Mouse (Mus musculus) kidney, adult 2 months (tissue): Measurements from ENCODE around the gene Cmtm5. TPM values are rescaled to one million over a fixed set of nuclear protein-coding genes. Genes with fewer than 3 reads are reported as not detected.

Experiments
- DNase-seq: peaks from one replicate; pipeline ENCODE4 v3.0.0; 2021
- H3K27ac ChIP-seq: fragments of 200-500 bp; 2 replicates; pipeline ENCODE4 v1.5.1; 2012; ENCODE audit warnings: low read depth, low read length, control low read depth, inconsistent platforms; ENCODE audit not compliant: insufficient read depth
- H3K27me3 ChIP-seq: fragments of 200-500 bp; replicated peaks from 2 replicates; pipeline ENCODE4 v1.6.1; 2012; ENCODE audit warnings: mild to moderate bottlenecking, moderate library complexity, low read length, inconsistent platforms; ENCODE audit not compliant: control insufficient read depth, insufficient read depth
- H3K36me3 ChIP-seq: fragments of 200-500 bp; 2 replicates; pipeline ENCODE4 v1.6.1; 2012; ENCODE audit warnings: mild to moderate bottlenecking, moderate library complexity, low read length, inconsistent platforms; ENCODE audit not compliant: control insufficient read depth, insufficient read depth
- H3K4me1 ChIP-seq: fragments of 200-500 bp; 2 replicates; pipeline ENCODE4 v1.6.1; 2011; ENCODE audit warnings: low read length; ENCODE audit not compliant: control insufficient read depth, insufficient read depth
- H3K4me3 ChIP-seq: fragments of 200-500 bp; 2 replicates; pipeline ENCODE4 v1.5.1; 2011; ENCODE audit warnings: mild to moderate bottlenecking, low read depth, low read length, control low read depth; ENCODE audit not compliant: insufficient read depth
- CTCF ChIP-seq: fragments of 200-500 bp; conservative IDR thresholded peaks from 2 replicates; pipeline ENCODE4 v1.5.1; 2011; ENCODE audit warnings: low read depth, mild to moderate bottlenecking, control low read depth, low read length, moderate library complexity, mixed read lengths; ENCODE audit not compliant: insufficient read depth, insufficient read length
- POLR2A ChIP-seq: fragments of 200-500 bp; IDR thresholded peaks from one replicate; pipeline ENCODE4 v1.6.1; 2011; ENCODE audit warnings: low read depth, low read length, control low read depth
- WGBS: fragments of 180-500 bp; shearing (Covaris S2); methylation state at CpG from one replicate; pipeline ENCODE4 v1.1.7; 2018; 5-methylcytosine and 5-hydroxymethylcytosine counted together
- polyA plus RNA-seq: library from polyadenylated mRNA; depleted of rRNA; stranded (reverse); fragments of >200 nt; gene quantifications from 2 replicates; pipeline ENCODE4 v1.2.3, GENCODE M21; 2012

Cmtm5 gene
- polyA plus RNA-seq, 1 experiment = 0.59 TPM

DNA sequence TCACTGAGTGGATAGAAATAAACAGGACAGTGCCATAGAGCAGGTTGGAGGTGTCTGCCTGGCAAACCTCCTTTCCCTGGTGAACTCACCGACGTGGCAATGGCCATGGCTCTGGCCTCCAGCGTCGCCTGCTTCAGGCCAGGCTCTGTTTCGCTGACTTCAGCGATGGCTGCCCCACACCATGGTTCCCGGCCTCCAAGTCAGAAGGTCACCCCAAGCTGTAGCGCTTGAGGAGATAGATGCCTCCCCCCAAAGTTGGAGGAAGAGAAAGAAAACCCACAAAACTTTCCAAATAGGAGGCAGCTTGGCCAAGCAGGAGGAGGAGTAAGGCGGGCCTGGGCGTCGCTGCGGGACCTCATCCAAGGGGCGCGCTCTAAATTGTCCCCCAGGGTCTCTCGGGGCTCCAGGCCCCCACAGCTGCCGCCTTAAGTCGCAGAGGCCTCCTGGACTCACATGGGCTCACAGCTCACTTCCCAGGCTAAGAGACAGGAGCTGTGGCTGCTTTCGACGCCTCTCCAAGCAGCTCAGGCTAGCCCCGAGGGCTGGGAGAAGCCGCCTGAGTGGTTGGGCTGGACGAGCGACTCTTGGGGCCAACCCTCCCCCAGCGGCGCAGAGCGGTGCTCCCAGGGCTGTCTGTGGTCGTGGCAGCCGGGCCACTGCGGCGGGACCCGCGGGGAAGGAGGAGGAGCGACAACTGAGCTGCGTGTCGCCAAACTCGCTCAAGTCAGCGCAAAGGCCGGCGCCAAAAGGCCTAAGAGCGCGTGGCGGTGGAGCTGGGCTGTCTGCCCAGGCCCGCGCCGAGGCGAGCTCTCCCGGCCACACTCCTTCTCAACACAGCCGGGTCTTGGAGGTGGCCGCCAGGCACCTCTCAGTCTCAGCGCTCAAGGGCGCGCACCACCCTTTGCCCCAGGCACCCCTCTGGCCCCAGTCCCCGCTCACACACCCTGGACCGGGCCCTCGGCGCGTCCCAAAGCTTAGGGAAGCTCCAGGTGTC is 10.4 kb upstream of the Cmtm5 start, which contains the start of gene Efs:
TSS of gene Efs (minus strand) at position 778 of the 994 bp plus-strand sequence.
- H3K4me3 ChIP-seq = peak within 1 kb of the TSS; percentile 41
- TF ChIP-seq POLR2A (no peak), CTCF (no peak)
- no peaks in the 10 kb centered on the region for H3K36me3 ChIP-seq
- 0 out of 2 replicates have a peak, but pooled peaks cover 1% of the 10 kb centered on the region for H3K27me3 ChIP-seq
- H3K4me1 ChIP-seq = no peaks in the 10 kb centered on the region
- no peak within 1 kb of the TSS for H3K27ac ChIP-seq
- DNase-seq = peak; percentile 61
- WGBS = 12% methylated on average over 57 of the region's 57 CpGs

DNA sequence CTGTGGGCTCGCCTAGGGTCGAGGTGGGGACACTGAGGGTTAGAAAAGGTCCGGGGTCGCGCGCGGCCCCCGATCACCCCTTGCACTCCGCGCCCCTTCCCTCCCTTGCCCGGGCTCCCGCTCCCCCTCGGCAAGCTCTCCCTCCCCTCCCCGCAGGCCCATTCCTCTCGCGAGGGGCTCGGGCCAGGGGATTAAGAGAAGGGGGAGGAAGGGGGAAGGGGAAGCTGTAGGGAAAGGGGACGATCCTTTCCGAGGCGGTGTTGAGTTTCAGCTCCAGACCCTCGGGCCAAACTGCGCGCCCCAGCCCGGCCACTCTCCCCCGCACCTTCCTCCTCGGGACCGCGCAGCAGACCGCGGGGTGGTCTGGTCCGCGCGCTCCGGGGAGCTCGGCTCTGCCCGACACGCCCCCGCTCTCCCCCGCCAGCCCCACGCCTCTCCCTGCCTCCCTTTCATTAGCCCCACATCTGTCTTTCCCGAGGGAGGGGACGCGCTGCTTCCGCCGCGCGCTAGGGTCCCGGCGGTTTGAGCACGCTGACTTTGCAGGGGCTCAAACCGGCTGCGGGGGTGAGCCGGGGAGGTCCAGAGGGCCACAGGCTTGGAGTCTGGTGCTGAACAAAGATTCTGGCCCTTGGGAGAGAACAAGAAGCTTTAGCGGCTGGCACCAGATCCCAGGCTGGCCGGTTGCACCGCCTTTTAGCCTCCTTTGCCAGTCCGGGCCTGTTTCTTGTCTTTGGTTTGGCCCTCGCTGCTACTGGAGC is 9.5 kb upstream of the Cmtm5 start:
- TF ChIP-seq CTCF (no peak), POLR2A (no peak)

DNA sequence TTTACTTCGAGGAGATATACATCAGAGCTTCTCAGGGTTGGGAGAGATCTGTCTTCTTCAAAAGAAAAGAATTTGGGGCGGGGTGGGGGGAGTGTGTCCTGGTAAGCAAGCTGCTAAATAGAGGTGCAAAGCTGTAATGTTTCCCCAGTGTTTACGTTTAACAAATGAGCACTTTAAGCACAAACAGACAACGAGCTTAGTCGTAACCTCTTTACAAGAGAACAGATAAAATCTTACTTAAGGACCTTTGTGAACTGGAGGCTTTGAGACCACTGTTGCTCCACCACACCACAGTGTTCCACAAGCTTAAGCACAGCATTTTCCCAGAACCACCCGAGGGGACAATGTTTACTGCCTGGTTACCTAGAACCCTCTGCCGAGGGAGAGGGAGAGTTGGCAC is 8.8 kb upstream of the Cmtm5 start:
- TF ChIP-seq CTCF = no peak
- no peak for TF ChIP-seq POLR2A
- H3K27me3 ChIP-seq = 0 out of 2 replicates have a peak, but pooled peaks cover 1% of the 10 kb centered on the region
- WGBS = 64% methylated on average over 7 of the region's 7 CpGs
- no peaks in the 10 kb centered on the region for H3K36me3 ChIP-seq
- no peak for DNase-seq
- no peak overlapping the region for H3K27ac ChIP-seq
- no peaks in the 10 kb centered on the region for H3K4me1 ChIP-seq
- H3K4me3 ChIP-seq = no peak overlapping the region

More for the DNA sequence above, 9.5 kb upstream of the Cmtm5 start:
- peak; percentile 26 for DNase-seq
- H3K36me3 ChIP-seq = no peaks in the 10 kb centered on the region
- H3K27me3 ChIP-seq = 0 out of 2 replicates have a peak, but pooled peaks cover 1% of the 10 kb centered on the region
- no peak overlapping the region for H3K27ac ChIP-seq
- WGBS = 4% methylated on average over 55 of the region's 58 CpGs
- no peaks in the 10 kb centered on the region for H3K4me1 ChIP-seq
- peak overlapping the region; percentile 41 for H3K4me3 ChIP-seq

DNA sequence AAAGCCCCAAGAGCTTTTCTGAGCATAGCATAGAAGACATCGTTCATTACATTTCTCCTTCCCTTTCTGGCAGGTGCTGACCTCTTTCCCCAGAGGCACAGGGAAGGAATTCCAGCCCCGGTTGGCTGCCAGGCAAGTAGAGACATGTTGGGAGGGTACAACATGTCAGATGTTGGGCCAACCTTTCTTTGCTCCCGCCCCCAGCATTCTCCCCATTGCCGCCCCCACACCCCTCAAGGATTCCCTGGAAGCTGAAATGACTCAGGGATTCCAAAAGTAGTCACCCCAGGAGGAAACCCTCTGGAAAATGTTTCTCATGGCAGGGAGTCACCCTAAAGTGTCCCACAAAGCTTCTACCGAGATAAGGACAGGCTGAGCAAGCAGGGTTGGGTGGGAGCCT is 6.3 kb upstream of the Cmtm5 start:
- DNase-seq = no peak
- 66% methylated on average over 5 of the region's 5 CpGs for WGBS
- Histone ChIP-seq H3K36me3 (no peaks in the 10 kb centered on the region), H3K27ac (no peak overlapping the region), H3K4me3 (no peak overlapping the region), H3K27me3 (0 out of 2 replicates have a peak, but pooled peaks cover 1% of the 10 kb centered on the region), H3K4me1 (no peaks in the 10 kb centered on the region)
- no peak for TF ChIP-seq CTCF
- TF ChIP-seq POLR2A = no peak

DNA sequence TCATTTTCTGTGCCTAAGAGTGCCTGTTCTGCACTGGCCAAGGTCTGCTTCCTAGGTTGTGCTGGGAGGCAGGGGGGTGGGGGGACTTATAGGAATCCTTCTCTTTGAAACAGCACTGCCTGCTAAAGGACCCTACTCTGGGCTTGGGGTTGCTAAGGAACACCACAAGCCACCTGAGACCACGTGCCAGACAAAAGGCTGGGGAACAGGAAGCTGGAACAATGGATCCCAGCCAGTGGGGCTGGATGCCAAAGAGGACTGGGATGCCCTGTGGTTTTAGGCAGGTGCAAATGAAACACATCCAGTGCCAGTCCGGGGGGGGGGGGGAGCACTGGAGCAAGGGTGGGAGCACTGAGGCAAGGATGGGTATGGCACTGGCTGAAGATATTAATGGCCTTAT is 5.6 kb upstream of the Cmtm5 start:
- WGBS = 27% methylated on average over 2 of the region's 2 CpGs
- Histone ChIP-seq H3K27me3 (0 out of 2 replicates have a peak, but pooled peaks cover 1% of the 10 kb centered on the region), H3K27ac (no peak overlapping the region), H3K4me3 (no peak overlapping the region), H3K36me3 (no peaks in the 10 kb centered on the region), H3K4me1 (no peaks in the 10 kb centered on the region)
- peak; percentile 14 for DNase-seq
- TF ChIP-seq CTCF = no peak
- no peak for TF ChIP-seq POLR2A

DNA sequence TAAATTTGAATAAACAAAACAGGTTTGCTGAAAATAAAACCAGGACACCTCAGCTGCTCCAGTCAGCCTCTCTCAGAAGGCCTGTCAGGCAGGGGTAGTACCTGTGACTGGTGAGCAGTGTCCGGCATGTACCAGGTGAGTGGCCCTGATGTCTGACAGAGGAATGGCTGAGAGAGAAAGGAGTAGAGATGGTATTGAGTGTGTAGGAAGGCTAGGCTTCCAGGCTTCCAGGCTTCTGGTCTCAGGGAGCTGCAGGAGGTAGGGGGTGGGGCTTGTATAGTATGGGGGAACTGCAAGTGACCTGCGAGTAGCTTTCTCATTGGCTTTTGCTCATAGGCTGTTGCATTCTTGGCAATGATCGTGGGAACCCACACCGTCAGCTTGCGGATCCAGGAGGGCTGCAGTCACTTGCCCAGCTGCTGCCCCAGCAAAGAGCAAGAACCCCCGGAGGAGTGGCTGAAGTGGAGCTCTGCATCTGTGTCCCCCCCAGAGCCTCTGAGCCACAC is 3.4 kb upstream of the Cmtm5 start, which contains the start of gene Il25:
TSS of gene Il25 (plus strand) at position 51 of the 506 bp plus-strand sequence.
- Histone ChIP-seq H3K4me1 (no peaks in the 10 kb centered on the region), H3K36me3 (no peaks in the 10 kb centered on the region), H3K4me3 (no peak within 1 kb of the TSS), H3K27ac (no peak within 1 kb of the TSS), H3K27me3 (no peaks in the 10 kb centered on the region)
- WGBS = 50% methylated on average over 6 of the region's 6 CpGs
- no peak for DNase-seq
- TF ChIP-seq POLR2A (no peak), CTCF (no peak)
